Mouse (Mus musculus) urinary bladder, postnatal 25 days (tissue): ENCODE data around the gene Shroom3.
A peak's percentile ranks its signal among the peaks of the same experiment; 100 is the strongest.

ENCODE experiments used
- DNase-seq: peaks from one replicate; pipeline ENCODE4 v3.0.0; 2022; ENCODE audit warnings: low spot score

Shroom3 gene

DNA sequence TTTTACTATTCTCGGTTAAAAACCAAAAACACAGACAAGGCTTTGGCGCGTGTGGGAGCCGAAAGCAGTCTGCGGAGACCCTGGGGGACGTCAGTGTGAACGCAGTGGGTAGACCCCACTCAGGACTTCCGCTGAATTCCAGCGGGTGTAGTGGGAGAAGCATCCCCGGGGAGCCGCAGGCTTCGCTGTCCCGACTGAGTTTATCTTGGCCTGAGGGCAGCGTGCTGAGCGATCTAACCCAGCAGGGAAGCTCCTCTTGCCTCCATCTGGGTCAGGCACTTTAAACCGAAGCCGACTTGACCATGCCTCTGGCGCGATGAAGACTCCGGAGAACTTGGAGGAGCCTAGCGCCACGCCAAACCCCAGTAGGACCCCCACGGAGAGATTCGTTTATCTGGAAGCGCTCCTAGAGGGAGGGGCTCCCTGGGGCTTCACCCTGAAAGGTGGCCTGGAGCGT, at the start of gene Shroom3:
TSS of gene Shroom3 (plus strand) at position 85 of the 457 bp plus-strand sequence.
- DNase-seq: no peak

DNA sequence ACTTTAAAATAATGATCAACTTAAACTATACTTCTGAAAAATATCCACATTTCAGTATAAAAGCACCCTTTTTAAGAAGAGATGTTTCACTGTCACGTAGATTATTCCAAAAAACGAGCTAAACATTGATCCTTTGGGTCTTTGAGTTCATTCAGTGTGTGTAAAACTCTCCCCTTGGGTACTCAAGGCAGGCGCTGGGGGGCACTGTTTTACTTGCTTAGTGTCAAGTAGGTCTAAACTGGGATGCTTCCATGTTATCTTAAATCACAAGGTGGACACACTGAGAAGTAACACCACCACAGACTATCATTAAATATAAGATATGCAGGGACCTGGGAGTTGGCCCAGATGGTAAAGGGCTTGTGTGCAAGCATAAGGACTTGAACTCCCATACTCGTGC, 49.7 kb upstream of the Shroom3 start:
- DNase-seq: no peak

GRCm38 (mm10) chr5:92634916-92635315, 48.3 kb upstream of the Shroom3 start:
- no peak for DNase-seq

DNA sequence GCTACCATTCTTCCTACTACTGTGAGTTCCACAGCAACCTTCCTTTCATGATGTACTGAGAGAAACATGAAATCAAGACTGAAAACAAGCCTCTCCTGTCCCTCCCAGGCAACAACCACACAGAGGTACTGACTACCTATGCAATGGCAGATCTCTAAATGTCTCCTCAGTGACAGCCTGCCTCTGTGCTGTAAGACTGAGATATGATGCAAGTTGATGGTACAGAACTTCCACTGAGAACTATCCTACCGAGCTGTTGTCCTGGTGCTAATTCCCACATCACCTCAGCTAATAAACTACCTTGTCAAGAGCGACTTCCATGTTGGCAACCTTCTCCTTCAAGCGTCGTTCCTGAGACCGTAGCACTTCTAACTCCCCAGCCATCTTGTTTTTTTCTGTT, 47.3 kb upstream of the Shroom3 start:
- DNase-seq: no peak

DNA sequence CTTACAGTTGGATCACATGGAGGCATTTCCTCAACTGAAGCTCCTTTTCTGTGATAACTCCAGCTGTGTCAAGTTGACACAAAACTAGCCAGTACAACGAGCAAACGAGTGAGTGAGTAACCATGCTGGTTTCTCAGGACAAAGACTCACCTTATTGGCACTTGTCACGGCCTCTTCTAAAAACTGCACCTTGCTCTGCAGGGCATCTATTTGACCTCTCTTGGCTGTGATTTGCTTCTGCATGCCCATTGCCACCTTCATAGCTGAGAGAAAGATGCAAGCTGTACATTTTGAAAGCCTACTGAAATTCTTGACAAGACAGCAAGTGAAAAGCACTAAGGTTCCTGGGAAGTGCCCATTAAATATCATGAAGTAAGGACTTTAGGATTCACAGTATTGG, 42.4 kb upstream of the Shroom3 start:
- DNase-seq: no peak

GRCm38 (mm10) chr5:92656256-92656655, 27.0 kb upstream of the Shroom3 start:
- DNase-seq: peak; percentile 55

DNA sequence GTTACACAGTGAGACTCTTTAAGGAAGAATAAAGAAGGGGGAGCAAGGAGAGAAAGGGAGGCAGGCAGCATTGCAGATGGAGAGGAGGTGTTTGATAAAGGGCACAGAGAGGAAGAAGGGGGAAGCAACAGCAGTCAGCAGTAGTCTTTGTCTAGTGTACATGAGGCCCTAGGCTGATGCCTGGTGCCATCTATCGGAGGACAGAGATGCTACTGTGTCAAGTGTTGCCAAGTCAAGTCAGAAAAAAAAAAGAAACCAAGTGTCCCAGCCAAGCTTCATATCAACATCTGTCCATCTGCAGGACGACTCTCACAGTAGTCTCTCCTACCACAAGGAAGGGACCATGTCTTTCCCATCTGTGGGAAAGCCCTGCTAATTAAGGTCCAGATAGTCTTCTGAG, 18.9 kb upstream of the Shroom3 start:
- DNase-seq: no peak

DNA sequence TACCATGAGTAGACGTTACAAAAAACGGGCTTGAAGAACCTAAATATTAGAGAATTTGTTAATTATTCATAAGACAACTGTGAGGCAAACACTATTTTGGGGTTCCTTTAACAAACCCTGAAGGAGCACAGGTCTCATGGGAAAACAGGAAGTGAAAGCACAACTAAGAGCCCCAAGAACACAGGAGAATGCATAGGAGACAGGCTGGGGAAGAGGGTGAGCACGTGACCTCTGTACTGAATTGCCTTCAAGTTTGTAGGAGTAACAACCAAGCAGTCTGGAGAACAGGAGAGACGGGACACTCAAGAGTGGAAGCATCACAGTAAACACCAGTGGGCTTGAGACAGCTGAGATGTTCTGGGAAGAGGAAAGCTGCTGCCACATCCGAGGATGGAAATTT, 16.4 kb upstream of the Shroom3 start:
- DNase-seq: no peak

- peak; percentile 65 for DNase-seq
Observed at GRCm38 (mm10) chr5:92674859-92675573, 8.2 kb upstream of the Shroom3 start, which contains the start of gene Ccdc158. Gene Ccdc158, minus strand, starts transcription at chr5:92675271.

DNA sequence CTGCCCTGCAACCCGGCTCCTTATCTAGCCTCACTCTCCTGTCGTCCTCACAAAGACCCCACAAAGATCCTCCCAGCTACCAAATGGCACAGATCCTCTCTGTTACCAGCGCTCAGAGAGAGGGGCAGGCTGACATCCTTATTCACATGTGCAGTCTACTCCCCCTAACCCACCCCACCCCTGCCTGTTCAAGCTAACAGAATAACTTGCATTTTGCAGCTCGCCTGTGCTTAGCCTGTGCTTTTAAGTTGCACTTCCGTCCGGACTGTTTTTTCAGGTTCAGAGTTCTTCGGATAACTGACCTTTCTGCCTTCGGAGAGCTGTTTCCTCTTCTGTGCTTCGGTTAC, 7.7 kb upstream of the Shroom3 start:
- DNase-seq: no peak

DNA sequence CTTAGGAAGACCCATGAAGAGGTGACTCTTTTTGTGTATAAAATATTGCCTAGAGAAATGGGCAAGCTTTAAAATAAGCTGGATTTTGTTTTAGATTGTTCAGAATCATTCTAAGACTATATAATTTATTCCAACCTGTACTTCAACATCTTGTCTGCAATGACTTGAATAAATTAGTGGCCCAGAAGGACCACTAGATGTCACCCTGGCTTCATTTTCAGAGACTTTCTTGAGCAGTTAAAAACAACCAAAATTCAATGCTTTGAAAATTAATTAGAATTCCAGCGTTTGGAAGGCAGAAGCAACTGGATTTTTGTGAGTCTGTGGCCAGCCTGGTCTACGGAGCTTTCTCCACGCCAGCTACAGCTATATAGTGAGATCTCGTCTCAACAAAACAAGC, 3.8 kb upstream of the Shroom3 start:
- no peak for DNase-seq

- no peak for DNase-seq
Observed at GRCm38 (mm10) chr5:92681861-92682260, 1.4 kb upstream of the Shroom3 start.

DNA sequence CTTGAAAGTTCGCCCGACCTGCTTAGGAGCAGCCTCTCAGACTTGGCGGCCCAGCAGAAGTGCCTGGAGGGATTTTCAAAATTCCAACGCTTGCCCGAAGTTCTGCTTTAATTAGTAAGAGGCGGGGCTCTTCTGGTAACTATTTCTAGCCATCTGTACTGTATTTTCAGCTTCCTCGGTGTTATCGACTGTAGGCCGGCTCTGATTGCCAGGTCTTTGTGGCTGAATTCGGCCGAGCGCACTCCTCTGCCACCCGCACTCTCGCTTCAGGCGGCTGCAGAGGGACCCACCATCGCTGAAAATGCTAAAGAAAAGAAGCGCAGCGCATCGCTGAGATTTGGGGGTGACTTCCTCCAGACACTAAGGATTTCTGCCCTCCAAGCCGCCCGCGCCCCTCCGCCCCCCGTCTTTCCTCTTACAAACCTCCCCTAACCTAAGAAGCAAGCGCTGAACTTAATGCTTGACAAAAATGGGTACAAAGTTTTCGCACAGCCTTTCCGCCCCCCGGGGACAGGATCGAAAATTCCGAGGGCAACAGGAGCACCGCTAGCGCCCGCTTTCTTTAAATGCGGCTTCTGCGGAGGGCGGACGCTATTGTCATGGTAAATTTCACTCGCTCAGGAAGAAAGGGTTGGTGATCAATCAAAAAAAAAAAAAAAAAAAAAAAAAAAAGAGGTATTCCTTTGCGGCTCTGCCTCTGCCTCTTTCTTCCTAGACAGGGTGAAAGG, 450 bp upstream of the Shroom3 start:
- no peak for DNase-seq

DNA sequence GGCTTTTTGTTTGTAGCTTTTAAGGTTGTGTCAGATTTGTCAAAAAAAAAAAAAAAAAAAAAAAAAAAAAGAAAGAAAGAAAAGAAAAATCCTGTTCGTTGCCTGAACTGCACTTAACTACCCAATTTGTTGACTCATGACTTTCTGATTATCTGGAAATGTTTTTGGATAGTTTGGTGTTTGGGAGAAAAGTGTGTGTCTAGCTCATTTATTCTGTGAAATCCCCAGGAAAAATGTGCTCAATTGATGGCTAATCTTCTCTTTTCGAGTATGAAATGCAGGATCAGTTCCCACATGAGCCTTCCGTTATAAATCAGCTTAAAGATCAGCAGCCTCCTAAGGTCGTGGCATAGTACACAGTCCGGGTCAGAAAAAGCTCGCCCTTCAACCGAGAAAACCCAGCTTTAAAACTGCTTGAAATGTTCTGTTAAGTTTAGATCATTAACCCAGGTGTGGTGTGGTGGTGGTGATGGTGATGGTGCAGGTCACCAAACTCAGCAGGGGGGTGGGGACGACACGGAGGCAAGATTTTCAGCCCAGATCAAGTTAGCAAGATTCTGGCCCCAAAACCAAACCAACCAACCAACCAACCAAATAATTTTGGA, 738 bp downstream of the Shroom3 start:
- DNase-seq: no peak

- DNase-seq: no peak
Observed at GRCm38 (mm10) chr5:92684715-92685460, 1.7 kb downstream of the Shroom3 start.

DNA sequence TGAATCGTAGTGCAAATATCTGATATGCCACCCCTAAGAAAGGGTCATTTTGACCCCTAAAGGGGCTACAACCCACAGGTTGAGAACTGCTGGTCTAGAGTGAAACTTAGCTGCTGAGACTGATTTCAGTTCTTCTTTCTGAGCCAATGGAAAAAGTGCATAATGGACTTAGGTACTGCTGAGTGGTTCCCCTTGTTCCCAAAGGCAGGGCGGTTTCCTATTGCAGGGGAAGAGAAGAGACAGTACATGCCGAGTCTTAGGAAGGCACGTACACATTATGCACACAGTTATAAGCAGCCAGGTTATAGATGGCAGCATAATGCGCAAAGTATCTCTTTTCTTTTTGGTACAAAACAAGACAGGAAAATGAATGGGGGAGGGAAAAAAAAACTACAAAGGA, 4.9 kb downstream of the Shroom3 start:
- no peak for DNase-seq

DNA sequence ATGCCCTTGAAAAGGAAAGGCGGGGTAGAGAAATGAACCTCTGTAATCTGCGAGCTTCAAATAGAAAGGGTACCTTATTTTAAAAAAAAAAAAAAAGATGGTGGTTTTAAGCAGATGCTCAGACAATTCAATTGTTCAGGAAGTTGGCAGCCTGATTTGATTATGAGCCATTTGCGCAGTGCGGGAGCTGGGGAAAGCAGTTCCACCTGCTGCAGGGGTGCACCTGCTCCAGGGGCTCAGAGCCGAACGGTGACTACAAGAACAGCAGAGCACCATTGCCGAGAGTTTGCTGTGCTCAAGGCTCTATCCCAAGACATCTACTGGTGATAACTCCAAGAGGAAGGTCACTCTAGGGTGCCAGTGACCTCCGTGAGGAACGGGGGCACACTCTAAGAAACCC, 5.3 kb downstream of the Shroom3 start:
- DNase-seq: no peak

- DNase-seq: no peak
Observed at GRCm38 (mm10) chr5:92692206-92693007, 9.2 kb downstream of the Shroom3 start.

DNA sequence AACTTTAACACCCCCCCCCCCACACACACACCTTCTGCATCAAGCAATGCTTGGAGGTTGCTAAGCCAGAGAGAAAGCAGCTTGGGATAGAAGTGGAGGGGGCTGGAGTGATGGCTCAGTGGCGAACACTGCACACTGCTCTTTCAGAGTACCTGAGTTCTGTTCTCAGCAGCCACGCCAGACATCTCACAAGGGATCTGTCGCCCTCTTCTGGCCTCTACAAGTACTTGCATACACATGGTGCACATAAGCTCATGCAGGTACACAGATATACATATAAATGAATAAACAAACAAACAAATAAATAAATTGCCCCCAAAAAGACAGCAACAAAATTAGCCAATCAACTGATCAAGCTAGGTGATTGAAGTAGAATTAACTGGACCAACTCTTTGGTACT, 10.5 kb downstream of the Shroom3 start:
- DNase-seq: no peak

DNA sequence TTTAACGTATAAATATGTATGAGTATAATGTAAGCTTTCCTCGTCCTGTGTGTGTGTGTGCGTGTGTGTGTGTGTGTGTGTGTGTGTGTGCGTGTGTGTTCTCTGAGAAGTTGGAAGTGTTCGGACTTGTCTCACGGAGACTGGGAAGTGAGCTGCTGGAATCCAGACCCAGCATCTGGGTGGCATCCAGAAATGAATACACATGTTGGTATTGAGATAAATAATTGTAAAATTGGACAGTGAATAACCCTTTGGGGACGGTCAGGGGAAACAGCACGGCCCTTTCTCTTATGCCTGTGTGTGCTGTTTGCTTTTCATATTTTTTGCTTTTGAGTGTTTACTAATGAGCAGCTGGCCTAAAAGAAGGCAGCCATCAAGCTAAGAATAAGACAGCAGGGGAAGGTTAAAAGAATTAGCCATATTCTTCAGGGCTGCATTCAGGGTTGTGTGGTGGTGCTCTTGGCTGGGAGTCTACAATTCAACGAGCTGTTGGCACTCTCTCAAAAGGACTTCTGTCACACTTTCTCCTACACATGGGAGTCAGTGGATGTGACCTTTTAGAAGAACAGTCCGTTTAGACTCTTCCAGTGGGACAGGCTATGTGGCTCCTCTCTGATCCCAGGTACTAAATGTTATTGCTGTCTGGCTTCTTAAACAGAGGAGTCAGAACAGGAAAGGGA, 11.2 kb downstream of the Shroom3 start:
- no peak for DNase-seq
